Mouse (Mus musculus) kidney, adult 11 months (tissue): ENCODE results near the gene Fgfrl1.
"Not testable (repeated sequence)": the region's sequence is repeated elsewhere in the genome, so short reads cannot be mapped to it uniquely, and the experiment has no call there.

Experiments
- DNase-seq: peaks from one replicate; pipeline ENCODE4 v3.0.0; 2022

Gene Fgfrl1

DNA sequence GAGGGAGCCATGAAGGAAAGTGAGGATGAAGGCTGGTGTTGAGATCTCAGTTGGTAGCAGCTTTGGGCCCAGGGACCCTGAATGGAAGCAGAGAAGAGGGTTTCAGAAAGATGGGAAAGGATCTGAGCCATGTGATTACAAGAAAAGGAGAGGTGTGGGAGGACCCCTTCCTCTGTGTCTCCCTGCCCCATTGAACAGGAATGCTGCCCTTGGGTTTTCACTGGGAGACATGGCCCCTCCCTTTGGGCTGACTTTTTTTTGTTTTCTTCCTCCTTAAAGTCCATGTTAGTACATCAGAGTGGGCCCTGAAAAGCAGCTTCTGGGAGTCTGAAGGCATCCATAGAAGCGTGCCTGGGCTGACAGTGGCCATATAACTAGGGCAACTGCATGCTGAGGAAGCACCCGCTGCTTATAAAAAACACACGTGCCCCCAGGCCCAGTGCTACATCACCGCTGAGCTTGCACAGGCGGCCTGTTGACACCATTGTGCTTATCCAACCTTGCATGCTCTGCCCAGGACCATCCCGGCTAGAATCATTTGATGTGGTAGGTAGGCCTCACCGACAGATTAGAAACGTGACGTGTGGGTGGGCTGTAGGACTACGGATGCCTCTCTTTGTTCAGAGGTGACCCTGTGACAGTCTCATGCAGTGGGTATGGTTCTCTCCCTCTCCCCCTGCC, 9.3 kb downstream of the Fgfrl1 start:
- DNase-seq = no peak

DNA sequence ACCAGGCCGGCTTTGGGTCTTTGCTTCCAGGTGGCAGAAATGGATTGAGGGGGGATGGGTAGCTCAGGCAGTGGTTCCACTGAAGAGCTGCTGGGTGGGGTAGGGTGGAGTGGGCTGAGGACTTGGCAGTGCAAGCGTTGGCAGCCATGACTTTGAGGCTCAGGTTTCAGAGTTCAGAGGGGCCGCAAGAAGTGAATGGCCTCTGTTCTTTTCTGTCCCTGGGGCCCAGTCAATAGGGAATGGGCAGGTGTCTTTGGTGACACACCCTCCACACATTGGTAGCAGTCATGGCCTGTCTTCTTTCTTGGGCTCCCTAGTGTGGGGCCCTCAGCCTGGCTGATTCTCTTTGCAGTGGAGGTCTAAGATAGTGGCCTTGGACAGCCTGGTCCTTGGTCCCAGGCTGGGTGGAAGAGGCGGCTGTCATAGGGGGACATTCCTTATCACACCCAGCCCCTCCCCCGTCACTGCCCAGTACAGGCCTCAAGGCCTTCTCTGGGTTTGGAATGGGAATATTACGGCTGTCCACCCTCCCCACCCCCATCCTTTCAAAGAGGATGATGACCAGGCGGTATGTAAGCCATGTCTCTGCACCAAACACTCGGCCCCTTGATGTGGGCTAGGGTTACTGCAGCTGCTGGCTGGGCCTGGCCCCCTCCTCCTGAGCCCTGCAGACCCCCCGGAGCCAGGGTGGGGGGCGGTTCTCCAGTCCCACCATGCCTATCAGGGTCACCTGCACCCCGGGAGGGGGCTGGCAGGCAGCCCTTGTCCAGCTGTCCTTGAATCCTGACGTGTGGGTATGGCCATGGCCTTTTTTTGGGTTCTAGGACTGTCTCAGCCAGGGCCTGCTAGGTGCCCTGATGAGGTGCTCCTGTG, 11.8 kb downstream of the Fgfrl1 start:
- no peak for DNase-seq

- no peak for DNase-seq
These were observed 15.6 kb downstream of the Fgfrl1 start for GRCm38 (mm10) chr5:108707758-108708157.

GRCm38 (mm10) chr5:108708419-108708818, 16.2 kb downstream of the Fgfrl1 start:
- DNase-seq = peak; percentile 86

DNA sequence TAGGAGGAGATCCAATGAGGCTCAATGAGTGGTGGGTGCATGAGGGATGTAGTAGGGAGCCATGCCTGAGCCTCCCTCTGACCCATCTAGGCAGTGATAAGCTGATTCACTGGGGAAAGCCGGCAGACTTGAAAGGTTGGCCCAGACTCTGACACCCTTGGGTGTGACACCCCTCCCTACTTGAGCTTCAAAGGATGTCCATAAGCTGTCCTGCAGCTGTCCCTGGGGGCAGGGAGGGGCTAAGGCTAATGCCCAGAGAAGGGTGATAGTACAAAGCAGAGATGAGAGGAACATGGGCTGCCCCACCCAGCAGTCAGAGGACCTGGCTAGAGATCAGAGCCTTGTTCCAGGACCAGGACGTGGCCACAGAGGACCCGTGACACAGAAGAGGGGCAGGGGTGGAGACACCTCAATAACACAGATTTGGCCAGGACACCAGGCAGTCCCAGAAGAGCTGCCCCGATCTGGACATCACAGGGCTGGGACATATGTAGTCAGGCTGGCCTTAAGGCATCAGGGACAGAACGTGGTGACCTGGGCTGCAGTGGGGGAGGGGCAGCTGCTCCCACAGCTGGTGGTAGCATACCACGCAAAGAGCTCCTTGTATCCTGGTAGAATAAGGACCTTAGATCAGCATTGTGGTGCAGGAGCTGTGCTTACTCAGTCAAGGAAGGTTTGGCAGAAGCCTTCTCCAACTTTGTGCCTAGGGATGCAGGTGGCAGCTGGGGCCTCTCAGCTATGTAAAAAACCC, 17.0 kb downstream of the Fgfrl1 start:
- DNase-seq = no peak

GRCm38 (mm10) chr5:108711968-108712367, 19.8 kb downstream of the Fgfrl1 start:
- DNase-seq = no peak

DNA sequence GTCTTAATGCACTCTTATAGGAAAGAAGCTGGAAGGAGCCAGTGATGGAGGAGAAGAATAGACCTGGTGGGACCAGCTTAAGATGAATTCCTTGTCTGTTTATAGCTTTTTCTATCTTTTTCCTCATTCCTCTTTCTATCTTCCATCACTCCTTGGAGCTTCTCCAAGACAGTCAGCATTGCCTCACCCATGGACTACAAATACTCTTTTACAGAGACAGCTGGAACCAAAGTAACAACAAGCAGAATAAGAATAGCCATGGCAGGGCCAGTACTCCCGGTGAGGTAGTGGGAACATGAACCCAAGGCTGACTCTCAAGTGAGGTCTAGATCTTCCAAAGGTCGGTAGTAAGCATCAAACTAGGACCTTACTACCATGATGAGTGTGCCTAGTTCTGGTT, 20.9 kb downstream of the Fgfrl1 start:
- no peak for DNase-seq

- DNase-seq = no peak
These were observed 21.5 kb downstream of the Fgfrl1 start for GRCm38 (mm10) chr5:108713691-108714090.

DNA sequence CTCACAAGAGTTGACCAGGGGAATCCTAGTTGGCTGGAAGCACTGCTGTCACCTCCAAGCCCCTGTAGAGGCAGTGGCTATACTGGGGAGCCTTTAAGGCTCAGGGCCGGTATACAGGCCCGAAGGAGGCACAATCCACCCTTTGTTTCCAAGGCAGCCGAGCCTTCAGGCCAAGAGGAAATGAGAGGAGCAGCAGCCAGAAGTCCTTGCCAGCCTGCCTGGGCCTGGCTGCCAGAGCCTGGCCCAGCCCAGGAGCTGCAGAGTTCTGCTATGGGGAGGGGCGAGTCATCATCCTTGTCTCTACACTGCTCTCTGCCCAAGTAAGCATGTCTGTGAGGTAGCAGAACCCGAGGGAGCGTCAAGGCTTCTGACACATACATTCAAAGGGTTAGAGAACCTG, 22.0 kb downstream of the Fgfrl1 start:
- DNase-seq = no peak

DNA sequence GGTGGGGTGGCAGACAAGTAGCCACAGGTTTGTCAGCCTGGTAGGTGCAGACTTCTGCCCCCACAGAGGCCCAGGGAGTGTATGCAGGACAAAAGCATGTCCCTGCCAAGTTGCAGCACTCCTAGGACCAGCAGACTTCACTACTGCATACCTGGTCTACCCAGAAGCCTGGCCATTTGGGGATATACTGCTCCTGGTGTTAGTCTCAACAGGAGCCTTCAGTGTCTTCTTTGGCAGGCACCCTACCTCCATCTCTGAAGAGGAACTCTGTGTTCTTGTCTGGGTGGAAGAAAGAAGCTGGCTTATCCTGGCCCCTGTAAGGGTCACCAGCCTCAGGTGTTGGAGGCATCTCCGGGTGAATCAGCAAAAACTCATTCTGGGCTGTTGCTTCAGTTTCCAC, 23.8 kb downstream of the Fgfrl1 start:
- DNase-seq = no peak

DNA sequence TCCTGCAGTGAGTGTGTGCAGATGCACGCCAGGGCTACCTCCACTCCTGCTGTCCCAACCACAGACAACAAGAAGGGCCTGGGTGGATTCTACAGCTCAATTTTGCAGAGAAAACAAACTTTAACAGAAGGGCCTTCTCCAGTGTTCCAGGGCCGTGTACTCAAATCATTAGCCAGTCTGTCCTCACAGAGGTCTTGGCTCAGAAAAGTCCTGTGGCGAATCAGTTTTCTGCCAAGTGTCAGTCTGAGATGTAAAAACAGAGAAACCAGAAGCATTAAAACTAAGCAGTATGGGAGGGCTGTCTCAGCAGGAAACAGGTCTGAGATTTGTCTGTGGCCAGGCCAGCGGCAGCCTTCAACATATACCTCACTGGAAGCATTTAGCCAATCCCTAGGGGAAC, 25.9 kb downstream of the Fgfrl1 start:
- DNase-seq = no peak

- DNase-seq = no peak
These were observed 27.6 kb downstream of the Fgfrl1 start for GRCm38 (mm10) chr5:108719761-108720160.

- DNase-seq = no peak
These were observed 31.8 kb downstream of the Fgfrl1 start for GRCm38 (mm10) chr5:108724006-108724405.

DNA sequence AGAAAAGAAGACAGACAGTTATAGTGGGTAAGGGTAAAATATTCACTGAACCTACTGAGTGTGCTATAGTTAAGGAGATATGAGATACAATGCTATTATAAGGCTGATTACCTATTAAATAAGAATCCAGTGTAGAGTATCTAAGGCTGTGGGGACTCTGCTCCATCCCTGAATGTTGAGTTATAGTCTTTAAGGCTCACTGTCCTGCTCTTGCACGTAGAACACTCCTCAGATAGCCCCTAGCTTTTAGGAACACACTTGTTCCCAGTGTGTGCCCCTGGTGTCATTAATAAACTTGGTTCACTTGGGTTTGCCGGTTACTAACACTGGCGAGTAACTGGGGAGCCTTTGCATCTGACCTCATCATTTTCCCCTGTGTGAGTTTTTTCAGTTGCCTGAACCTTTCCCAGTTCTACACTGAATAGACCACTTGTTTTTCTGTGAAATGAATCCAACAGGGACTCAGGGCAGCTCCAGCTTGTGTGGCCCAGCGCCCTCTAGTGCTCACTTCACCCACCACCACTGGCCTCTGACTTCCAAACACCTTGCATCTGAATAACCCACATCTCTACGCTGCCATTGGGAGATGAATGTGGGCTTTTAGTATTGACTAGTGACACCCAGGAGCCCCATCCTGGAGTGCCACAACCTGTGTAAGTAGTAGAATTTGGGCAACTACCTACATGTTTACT, 34.5 kb downstream of the Fgfrl1 start:
- peak; percentile 60 for DNase-seq

GRCm38 (mm10) chr5:108727425-108727824, 35.2 kb downstream of the Fgfrl1 start:
- DNase-seq = no peak

- DNase-seq = no peak
These were observed 49.7 kb downstream of the Fgfrl1 start for GRCm38 (mm10) chr5:108741844-108742243.

GRCm38 (mm10) chr5:108742596-108742995, 50.4 kb downstream of the Fgfrl1 start:
- no peak for DNase-seq

- DNase-seq = no peak
These were observed 51.7 kb downstream of the Fgfrl1 start for GRCm38 (mm10) chr5:108743856-108744255.

DNA sequence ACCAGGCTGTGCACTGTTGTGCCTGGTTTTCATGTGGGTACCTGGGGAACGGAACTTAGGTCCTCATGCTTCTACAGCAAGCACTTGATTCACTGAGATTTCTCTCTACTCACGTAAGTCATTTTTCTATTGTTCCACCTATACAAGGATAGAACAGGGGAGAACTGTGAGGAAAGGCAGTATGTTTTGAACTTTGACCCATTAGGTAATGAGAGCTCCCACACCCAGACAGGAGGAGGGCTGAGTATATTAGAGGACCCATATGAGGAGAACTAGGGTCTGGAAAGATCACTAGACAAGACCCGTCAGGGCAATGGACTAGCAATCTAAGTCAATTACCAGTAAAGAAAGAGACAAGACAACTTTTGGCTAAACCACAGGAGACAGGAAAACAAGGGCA, 52.4 kb downstream of the Fgfrl1 start:
- DNase-seq = no peak

GRCm38 (mm10) chr5:108750328-108751210, 58.4 kb downstream of the Fgfrl1 start:
- DNase-seq = no peak

GRCm38 (mm10) chr5:108751258-108751657, 59.1 kb downstream of the Fgfrl1 start:
- not testable (repeated sequence) for DNase-seq
